In the genomic region with DNA sequence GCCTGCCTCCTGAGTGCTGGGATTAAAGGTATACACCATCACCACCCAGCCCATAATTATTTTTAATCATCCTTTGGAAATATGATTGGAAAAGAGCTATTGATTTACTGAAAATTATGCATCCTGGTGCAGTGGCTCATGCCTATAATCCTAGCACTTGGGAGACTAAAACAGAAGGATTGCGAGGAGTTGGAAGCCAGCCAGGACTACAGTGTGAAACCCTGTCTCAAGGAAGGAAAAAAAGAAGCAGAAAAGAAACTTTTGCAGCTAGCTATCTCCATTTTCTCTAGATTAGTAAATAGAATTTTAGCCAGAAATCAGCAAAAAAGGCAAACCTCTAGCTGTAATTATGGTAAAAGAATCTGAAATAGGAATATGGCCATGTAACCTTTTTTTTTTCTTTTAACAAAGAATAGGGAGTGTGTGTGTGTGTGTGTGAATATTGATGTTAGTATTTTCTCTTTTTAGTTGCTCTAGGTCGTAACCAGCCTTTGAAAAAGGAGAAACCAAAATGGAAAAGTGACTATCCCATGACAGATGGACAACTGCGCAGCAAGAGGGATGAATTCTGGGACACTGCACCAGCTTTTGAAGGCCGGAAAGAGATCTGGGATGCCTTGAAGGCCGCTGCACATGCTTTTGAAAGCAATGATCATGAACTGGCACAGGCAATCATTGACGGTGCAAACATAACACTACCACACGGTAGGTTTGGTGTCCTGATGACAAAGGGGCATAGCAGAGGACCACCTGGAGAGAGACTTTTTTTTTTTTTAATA, we compare ENCODE assay signal across 8 mouse cellular contexts. TPM values are rescaled to one million over a fixed set of nuclear protein-coding genes. Genes with fewer than 3 reads are reported as not detected.
DNase-seq lines count a peak whose midpoint lies in the region; ATAC-seq and TF ChIP-seq lines count a peak whose summit lies in the region.

No protein-coding gene starts in this region.

- TF ChIP-seq CTCF in midbrain, postnatal 0 days (IDR thresholded peaks at IDR 0.05) = no peak

- no peaks in the 10 kb centered on the region for H3K9me3 ChIP-seq in midbrain, postnatal 0 days (ENCODE audit: low read length)
- H3K9me3 ChIP-seq in midbrain, embryonic 13.5 days = no peaks in the 10 kb centered on the region
- H3K9me3 ChIP-seq in hindbrain, embryonic 16.5 days (ENCODE audit: control insufficient read depth, low read length) = no peaks in the 10 kb centered on the region

- WGBS in midbrain, postnatal 0 days = 74% methylated on average over 7 of the region's 7 CpGs
- WGBS in midbrain, embryonic 13.5 days = 82% methylated on average over 7 of the region's 7 CpGs
- WGBS in hindbrain, embryonic 16.5 days = 73% methylated on average over 7 of the region's 7 CpGs

- H3K27me3 ChIP-seq in midbrain, postnatal 0 days (ENCODE audit: insufficient read depth, low read length) = no peaks in the 10 kb centered on the region
- H3K27me3 ChIP-seq in midbrain, embryonic 13.5 days = no peaks in the 10 kb centered on the region
- no peaks in the 10 kb centered on the region for H3K27me3 ChIP-seq in hindbrain, embryonic 16.5 days (replicated peaks; ENCODE audit: control insufficient read depth, insufficient read depth, low read length)

- no peak overlapping the region for H3K9ac ChIP-seq in midbrain, postnatal 0 days (replicated peaks; ENCODE audit: low read length, poor library complexity, severe bottlenecking)
- no peak overlapping the region for H3K9ac ChIP-seq in midbrain, embryonic 13.5 days (replicated peaks)
- H3K9ac ChIP-seq in hindbrain, embryonic 16.5 days (ENCODE audit: low read depth, low read length) = no peak overlapping the region

- H3K4me1 ChIP-seq in midbrain, postnatal 0 days (ENCODE audit: insufficient read depth, low read length) = no peaks in the 10 kb centered on the region
- peaks cover 9% of the 10 kb centered on the region; the same call in 1 of the 2 replicates for H3K4me1 ChIP-seq in midbrain, embryonic 13.5 days (replicated peaks)
- no peaks in the 10 kb centered on the region; the same call in 1 of the 2 replicates for H3K4me1 ChIP-seq in hindbrain, embryonic 16.5 days (ENCODE audit: control insufficient read depth, insufficient read depth, low read depth, low read length)

- H3K4me3 ChIP-seq in midbrain, postnatal 0 days (ENCODE audit: low read depth, low read length) = no peak overlapping the region
- H3K4me3 ChIP-seq in midbrain, embryonic 13.5 days (replicated peaks) = no peak overlapping the region
- no peak overlapping the region for H3K4me3 ChIP-seq in hindbrain, embryonic 16.5 days (ENCODE audit: low read length)

- no peak overlapping the region for H3K4me2 ChIP-seq in midbrain, postnatal 0 days (ENCODE audit: low read depth, low read length, poor library complexity, severe bottlenecking)
- no peak overlapping the region for H3K4me2 ChIP-seq in midbrain, embryonic 13.5 days (replicated peaks)
- H3K4me2 ChIP-seq in hindbrain, embryonic 16.5 days (ENCODE audit: low read length) = no peak overlapping the region

- no peak overlapping the region for H3K27ac ChIP-seq in midbrain, postnatal 0 days (ENCODE audit: low read depth, low read length)
- no peak overlapping the region for H3K27ac ChIP-seq in midbrain, embryonic 13.5 days
- H3K27ac ChIP-seq in hindbrain, embryonic 16.5 days (ENCODE audit: low read depth, low read length) = no peak overlapping the region

- H3K36me3 ChIP-seq in midbrain, postnatal 0 days (ENCODE audit: insufficient read depth, low read length) = 0 out of 2 replicates have a peak, but pooled peaks cover 2% of the 10 kb centered on the region
- peaks cover 20% of the 10 kb centered on the region for H3K36me3 ChIP-seq in midbrain, embryonic 13.5 days
- H3K36me3 ChIP-seq in hindbrain, embryonic 16.5 days (ENCODE audit: control insufficient read depth, insufficient read depth, low read length) = peaks cover 4% of the 10 kb centered on the region; the same call in 1 of the 2 replicates

- no peak for ATAC-seq in cerebellum, adult (ENCODE audit: insufficient number of reproducible peaks, low FRiP score, low TSS enrichment)
- ATAC-seq in midbrain, postnatal 0 days (ENCODE audit: low FRiP score) = no peak
- ATAC-seq in midbrain, embryonic 13.5 days = no peak
- no peak for ATAC-seq in hindbrain, embryonic 16.5 days

- peak; percentile 48 for DNase-seq in cerebellum, adult 11 months
- peak; percentile 42 for DNase-seq in midbrain, postnatal 0 days (ENCODE audit: low spot score)
- peak; percentile 56 for DNase-seq in heart, postnatal 4 days
- DNase-seq in lung, postnatal 36 days = peak; percentile 61
- no peak for DNase-seq in embryo, embryonic 9.5 days (ENCODE audit: extremely low spot score)

RNA-seq across cellular contexts. Expression of a gene that starts 32.9 kb away (rescaled TPM):
- total RNA-seq in midbrain, postnatal 0 days (2014; rRNA removed) = not detected in 2 replicates
- polyA plus RNA-seq in midbrain, postnatal 0 days (2015; fragmentation: Nextera tagmentation; extraction: Ambion mirVana) = not detected in 2 replicates
- 0.35 TPM in 1 of 2 replicates, not detected in the other for polyA plus RNA-seq in midbrain, embryonic 13.5 days (2015; fragmentation: Nextera tagmentation; extraction: Ambion mirVana)
- total RNA-seq in heart, postnatal 4 days (2021) = under 1 TPM in 1 of 2 experiments, not detected in 1; 0.47 TPM
- polyA plus RNA-seq in hindbrain, embryonic 16.5 days (2015; fragmentation: Nextera tagmentation; extraction: Ambion mirVana) = 0.54 TPM in 1 of 2 replicates, not detected in the other

RNA-seq across cellular contexts. Expression of a gene that starts 34.2 kb away (rescaled TPM):
- total RNA-seq in midbrain, postnatal 0 days (2014; rRNA removed) = 4.7 and 9.4 TPM in 2 replicates
- 0.87 and 0.99 TPM in 2 replicates for polyA plus RNA-seq in midbrain, postnatal 0 days (2015; fragmentation: Nextera tagmentation; extraction: Ambion mirVana)
- 1.1 and 2.3 TPM in 2 replicates for polyA plus RNA-seq in midbrain, embryonic 13.5 days (2015; fragmentation: Nextera tagmentation; extraction: Ambion mirVana)
- total RNA-seq in heart, postnatal 4 days (2021) = 10 to 100 TPM; 11.8 to 12.7 TPM
- polyA plus RNA-seq in hindbrain, embryonic 16.5 days (2015; fragmentation: Nextera tagmentation; extraction: Ambion mirVana) = 2.4 and 2.5 TPM in 2 replicates

RNA-seq across cellular contexts. Expression of a gene that starts 43.8 kb away (rescaled TPM):
- total RNA-seq in midbrain, postnatal 0 days (2014; rRNA removed) = 57.5 and 61.1 TPM in 2 replicates
- polyA plus RNA-seq in midbrain, postnatal 0 days (2015; fragmentation: Nextera tagmentation; extraction: Ambion mirVana) = 28.5 and 32.4 TPM in 2 replicates
- 55.0 and 55.2 TPM in 2 replicates for polyA plus RNA-seq in midbrain, embryonic 13.5 days (2015; fragmentation: Nextera tagmentation; extraction: Ambion mirVana)
- 10 to 100 TPM; 24.3 to 26.1 TPM for total RNA-seq in heart, postnatal 4 days (2021)
- 36.8 and 40.3 TPM in 2 replicates for polyA plus RNA-seq in hindbrain, embryonic 16.5 days (2015; fragmentation: Nextera tagmentation; extraction: Ambion mirVana)
